Mouse (Mus musculus) liver, embryonic 11.5 days (tissue): ENCODE data around the gene Cntn6. TPM values are rescaled to one million over a fixed set of nuclear protein-coding genes. Genes with fewer than 3 reads are reported as not detected.

Experiments
- ATAC-seq: fragments of 200-750 bp; cut with Nextera tagmentation; replicated peaks from 2 replicates; pipeline ENCODE4 v1.8.0; 2017; ENCODE audit warnings: moderate number of reproducible peaks, mild to moderate bottlenecking, moderate TSS enrichment, moderate library complexity; ENCODE audit not compliant: low FRiP score
- DNase-seq: peaks from one replicate; pipeline ENCODE4 v3.0.0-alpha.2; 2017; ENCODE audit warnings: low spot score
- H3K27ac ChIP-seq: fragments of 300-500 bp; sonication (generic); 2 replicates; pipeline ENCODE4 v1.5.1; 2014; ENCODE audit warnings: mild to moderate bottlenecking, low read depth, low read length, control low read depth
- H3K27me3 ChIP-seq: fragments of 300-500 bp; sonication (generic); replicated peaks from 2 replicates; pipeline ENCODE4 v1.6.1; 2014; ENCODE audit warnings: low read length, mixed read lengths; ENCODE audit not compliant: control insufficient read depth, insufficient read depth
- H3K36me3 ChIP-seq: fragments of 300-500 bp; sonication (generic); 2 replicates; pipeline ENCODE4 v1.6.1; 2014; ENCODE audit warnings: mild to moderate bottlenecking, low read length, moderate library complexity, mixed read lengths; ENCODE audit not compliant: control insufficient read depth, insufficient read depth
- H3K4me1 ChIP-seq: fragments of 300-500 bp; sonication (generic); replicated peaks from 2 replicates; pipeline ENCODE4 v1.6.1; 2014; ENCODE audit warnings: low read length, mixed read lengths; ENCODE audit not compliant: control insufficient read depth, insufficient read depth
- H3K4me2 ChIP-seq: fragments of 300-500 bp; sonication (generic); 2 replicates; pipeline ENCODE4 v1.6.1; 2014; ENCODE audit warnings: mild to moderate bottlenecking, control low read depth, moderate library complexity
- H3K4me3 ChIP-seq: fragments of 300-500 bp; sonication (generic); 2 replicates; pipeline ENCODE4 v1.5.1; 2014; ENCODE audit warnings: low read depth, low read length, control low read depth
- H3K9ac ChIP-seq: fragments of 300-500 bp; sonication (generic); 2 replicates; pipeline ENCODE4 v1.6.1; 2014; ENCODE audit warnings: low read depth, low read length, control low read depth
- H3K9me3 ChIP-seq: fragments of 300-500 bp; sonication (generic); 2 replicates; pipeline ENCODE4 v1.6.1; 2016; ENCODE audit warnings: low read length, inconsistent platforms, mixed read lengths; ENCODE audit not compliant: control insufficient read depth
- WGBS: fragments of 180-500 bp; shearing (Covaris S2); extraction: QIAGEN DNeasy Blood & Tissue Kit; methylation state at CpG from one replicate; pipeline ENCODE4 v1.1.7; 2014; 5-methylcytosine and 5-hydroxymethylcytosine counted together
- polyA plus RNA-seq: library from polyadenylated mRNA; unstranded; fragments of >200 nt; fragmentation: Nextera tagmentation; extraction: Ambion mirVana; gene quantifications from 2 replicates; pipeline ENCODE4 v1.2.1, GENCODE M21; 2014

Gene Cntn6
- polyA plus RNA-seq, 1 experiment from 2014 or later: 0.11 TPM

DNA sequence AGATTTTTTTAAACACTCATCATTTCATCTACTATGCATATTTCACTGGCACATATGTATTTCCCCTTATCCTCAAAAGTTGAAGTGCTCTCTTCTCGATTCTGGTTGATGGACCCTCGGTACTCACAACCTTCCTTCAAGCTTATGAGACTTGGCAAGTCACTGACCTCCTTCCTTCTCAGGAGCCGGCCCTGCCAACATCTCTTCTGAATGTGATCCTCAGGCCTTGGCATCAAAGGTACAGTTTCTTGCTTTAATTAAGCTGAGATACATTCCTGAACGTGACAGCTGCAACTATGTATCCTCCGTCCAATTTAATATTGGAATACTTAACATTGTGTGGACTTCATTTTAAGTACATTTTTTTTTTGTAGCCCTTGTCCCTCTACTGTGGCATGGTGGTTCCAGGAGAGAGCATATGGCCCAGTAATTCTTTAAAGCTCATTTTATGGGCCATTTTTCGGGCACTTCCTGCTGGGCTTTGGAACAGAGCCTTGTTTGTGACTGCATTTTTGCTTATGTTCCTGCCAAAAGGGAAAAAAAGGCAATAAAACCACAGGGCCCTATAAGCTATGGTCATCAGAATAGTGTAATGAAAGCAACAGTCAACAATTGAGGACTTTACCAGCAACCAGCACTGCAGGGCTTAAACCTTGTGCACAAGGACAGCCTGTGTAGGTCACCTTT lies 196.0 kb downstream of the Cntn6 start:
- H3K9ac ChIP-seq: no peak overlapping the region
- no peaks in the 10 kb centered on the region for H3K4me1 ChIP-seq
- no peak overlapping the region for H3K4me2 ChIP-seq
- H3K27me3 ChIP-seq: no peaks in the 10 kb centered on the region
- no peaks in the 10 kb centered on the region for H3K36me3 ChIP-seq
- ATAC-seq (no peak), DNase-seq (no peak)
- H3K4me3 ChIP-seq: no peak overlapping the region
- H3K9me3 ChIP-seq: no peaks in the 10 kb centered on the region
- WGBS: 79% methylated on average over 6 of the region's 6 CpGs
- H3K27ac ChIP-seq: no peak overlapping the region

DNA sequence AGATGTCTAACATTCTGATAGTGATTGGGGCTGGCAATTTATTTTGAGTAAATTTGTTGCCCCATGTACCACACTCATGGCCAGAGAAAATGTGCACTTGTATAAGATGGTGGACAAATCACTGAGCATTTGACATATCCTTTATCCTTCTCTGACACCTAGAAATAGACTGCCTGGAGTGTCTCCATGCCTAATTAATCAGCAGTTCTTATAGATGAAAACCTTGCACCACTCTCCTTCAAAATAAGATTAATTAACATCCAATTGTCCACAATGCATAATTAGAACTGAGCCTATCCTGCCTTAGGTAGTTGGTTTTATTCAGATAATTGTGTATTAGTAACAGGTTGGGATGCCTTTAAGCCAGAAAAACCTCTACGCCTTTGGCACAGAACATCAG lies 236.0 kb downstream of the Cntn6 start:
- Histone ChIP-seq H3K9ac (no peak overlapping the region), H3K27me3 (no peaks in the 10 kb centered on the region), H3K4me2 (no peak overlapping the region), H3K36me3 (no peaks in the 10 kb centered on the region), H3K4me3 (no peak overlapping the region), H3K4me1 (no peaks in the 10 kb centered on the region), H3K9me3 (no peaks in the 10 kb centered on the region), H3K27ac (no peak overlapping the region)
- DNase-seq (no peak), ATAC-seq (no peak)
- 87% methylated on average over 1 of the region's 1 CpGs for WGBS

DNA sequence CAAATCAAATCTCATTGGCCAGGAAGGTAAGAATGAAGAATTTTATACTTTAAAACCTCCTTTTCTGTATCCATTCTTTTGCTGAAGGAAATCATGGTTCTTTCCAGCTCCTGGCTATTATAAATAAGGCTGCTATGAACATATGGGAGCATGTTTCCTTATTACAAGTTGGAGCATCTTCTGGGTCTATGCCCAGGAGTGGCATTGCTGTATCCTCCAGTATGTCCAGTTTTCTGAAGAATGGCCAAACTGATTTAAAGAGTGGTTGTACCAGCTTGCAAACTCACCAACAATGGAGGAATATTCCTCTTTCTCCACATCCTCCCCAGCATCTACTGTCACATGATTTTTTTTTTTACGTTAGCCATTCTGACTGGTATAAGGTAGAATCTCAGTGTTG lies 241.7 kb downstream of the Cntn6 start:
- H3K36me3 ChIP-seq: no peaks in the 10 kb centered on the region
- no peaks in the 10 kb centered on the region for H3K4me1 ChIP-seq
- H3K4me2 ChIP-seq: no peak overlapping the region
- H3K27ac ChIP-seq: no peak overlapping the region
- ATAC-seq (no peak), DNase-seq (no peak)
- H3K4me3 ChIP-seq: no peak overlapping the region
- H3K9ac ChIP-seq: no peak overlapping the region
- H3K27me3 ChIP-seq: no peaks in the 10 kb centered on the region
- no peaks in the 10 kb centered on the region for H3K9me3 ChIP-seq
- WGBS: 90% methylated on average over 1 of the region's 1 CpGs

DNA sequence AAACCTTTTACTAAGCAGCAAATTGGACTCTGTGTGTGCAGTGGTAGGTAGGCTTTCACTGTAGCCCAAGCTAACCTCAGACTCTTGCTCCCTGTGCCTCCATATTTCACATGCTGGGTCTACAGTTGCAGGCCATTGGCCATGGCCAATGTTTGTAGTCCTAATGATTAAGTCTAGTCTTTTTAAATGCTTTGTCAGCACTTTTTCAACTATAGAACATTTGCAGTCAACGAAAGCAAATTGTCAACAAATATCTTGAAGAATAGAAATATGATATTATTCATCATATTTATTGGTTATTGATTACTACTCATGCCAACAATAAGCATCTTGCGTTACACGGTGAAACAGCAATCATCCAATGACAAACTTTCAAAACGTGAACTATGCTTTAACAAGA lies 246.4 kb downstream of the Cntn6 start:
- WGBS: 85% methylated on average over 4 of the region's 4 CpGs
- DNase-seq (no peak), ATAC-seq (no peak)
- no peaks in the 10 kb centered on the region for H3K36me3 ChIP-seq
- H3K27me3 ChIP-seq: no peaks in the 10 kb centered on the region
- no peak overlapping the region for H3K4me2 ChIP-seq
- H3K4me1 ChIP-seq: no peaks in the 10 kb centered on the region
- no peak overlapping the region for H3K9ac ChIP-seq
- H3K4me3 ChIP-seq: no peak overlapping the region
- H3K9me3 ChIP-seq: no peaks in the 10 kb centered on the region
- H3K27ac ChIP-seq: no peak overlapping the region

DNA sequence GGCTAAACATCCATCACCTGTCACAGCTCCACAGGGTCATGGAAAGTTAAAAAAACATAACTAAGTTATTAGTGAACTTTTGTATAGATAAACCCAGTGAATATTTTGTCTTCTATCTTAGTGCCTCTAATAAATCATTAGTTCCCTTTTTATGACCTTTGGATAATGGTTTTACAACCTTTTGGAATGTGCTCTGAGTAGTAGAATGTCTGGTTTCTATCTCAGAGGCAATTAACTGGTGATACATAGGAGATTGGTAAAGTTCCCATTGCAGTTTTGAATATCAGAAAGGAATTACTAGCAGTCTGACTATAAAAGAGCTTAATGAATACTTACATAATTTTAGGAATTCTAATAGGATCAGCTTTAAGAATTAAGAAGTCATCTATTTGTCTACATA lies 265.5 kb downstream of the Cntn6 start:
- H3K9me3 ChIP-seq: no peaks in the 10 kb centered on the region
- H3K36me3 ChIP-seq: no peaks in the 10 kb centered on the region
- no peaks in the 10 kb centered on the region for H3K4me1 ChIP-seq
- no peak overlapping the region for H3K4me3 ChIP-seq
- H3K4me2 ChIP-seq: no peak overlapping the region
- H3K27ac ChIP-seq: no peak overlapping the region
- ATAC-seq (no peak), DNase-seq (no peak)
- H3K27me3 ChIP-seq: no peaks in the 10 kb centered on the region
- H3K9ac ChIP-seq: no peak overlapping the region

DNA sequence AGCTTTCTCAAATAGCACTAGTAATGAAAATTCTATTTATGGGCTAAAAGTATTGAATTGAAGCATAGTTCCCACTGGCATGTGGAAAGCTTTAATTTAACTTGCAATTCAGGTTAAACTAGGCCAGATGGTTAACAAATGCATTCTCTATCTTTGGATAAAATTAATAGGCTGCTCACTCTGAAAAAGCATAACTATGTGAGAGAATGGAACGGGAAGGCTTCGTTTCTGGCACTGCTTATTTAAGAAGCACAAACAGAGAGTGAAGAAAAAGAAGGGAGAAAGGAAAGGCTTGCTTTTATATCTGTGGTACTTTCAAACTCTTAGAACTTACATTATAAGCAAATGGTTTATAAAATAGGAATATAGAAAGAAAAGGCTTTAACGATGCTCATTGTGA lies 268.6 kb downstream of the Cntn6 start:
- Histone ChIP-seq H3K27me3 (no peaks in the 10 kb centered on the region), H3K9me3 (no peaks in the 10 kb centered on the region), H3K4me3 (no peak overlapping the region), H3K9ac (no peak overlapping the region), H3K36me3 (no peaks in the 10 kb centered on the region), H3K4me2 (no peak overlapping the region), H3K27ac (no peak overlapping the region), H3K4me1 (no peaks in the 10 kb centered on the region)
- no peak for ATAC-seq
- 90% methylated on average over 3 of the region's 3 CpGs for WGBS
- DNase-seq: no peak

DNA sequence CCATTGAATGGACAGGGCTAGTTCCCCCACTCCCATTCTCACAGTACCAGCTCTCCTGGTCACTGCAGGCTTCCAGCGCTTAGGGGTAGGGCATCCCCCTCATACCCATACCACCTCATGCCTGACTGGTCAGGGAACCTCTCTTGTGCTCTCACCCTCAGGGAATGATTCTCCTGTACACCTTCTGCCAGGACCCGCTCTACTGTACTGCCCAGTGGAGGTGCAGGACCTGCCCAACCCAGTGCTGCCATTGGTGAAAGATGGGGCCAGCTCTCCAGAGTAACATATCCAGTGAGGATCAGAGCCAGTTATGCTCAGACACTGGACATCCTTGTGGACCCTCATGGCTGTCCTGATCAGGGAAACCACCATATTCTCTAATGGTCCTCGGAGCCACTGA lies 291.3 kb downstream of the Cntn6 start:
- H3K4me2 ChIP-seq: no peak overlapping the region
- no peak for ATAC-seq
- no peaks in the 10 kb centered on the region for H3K4me1 ChIP-seq
- no peak for DNase-seq
- no peaks in the 10 kb centered on the region for H3K9me3 ChIP-seq
- no peak overlapping the region for H3K4me3 ChIP-seq
- no peaks in the 10 kb centered on the region for H3K27me3 ChIP-seq
- no peak overlapping the region for H3K9ac ChIP-seq
- H3K36me3 ChIP-seq: no peaks in the 10 kb centered on the region
- 84% methylated on average over 3 of the region's 3 CpGs for WGBS
- no peak overlapping the region for H3K27ac ChIP-seq

DNA sequence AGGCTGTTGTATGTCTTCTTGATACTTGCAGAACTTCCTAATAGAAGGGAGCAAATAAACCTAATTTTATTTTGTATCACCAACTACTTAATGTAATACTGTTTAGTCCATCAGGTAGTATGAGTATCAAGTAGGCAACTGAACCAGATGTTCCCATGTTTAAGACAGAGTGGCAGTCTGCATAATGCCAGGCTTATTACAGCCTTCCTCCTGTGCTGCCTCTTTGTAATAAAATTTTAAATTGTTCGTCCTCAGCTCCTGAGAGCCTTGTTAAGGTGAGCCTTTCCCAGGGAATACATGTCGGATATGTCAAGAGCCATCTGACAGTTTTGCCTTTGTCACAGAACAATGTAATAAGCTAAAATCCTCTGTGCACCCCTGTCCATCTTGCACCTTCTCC lies 294.9 kb downstream of the Cntn6 start:
- Histone ChIP-seq H3K4me1 (no peaks in the 10 kb centered on the region), H3K36me3 (no peaks in the 10 kb centered on the region), H3K4me3 (no peak overlapping the region), H3K9ac (no peak overlapping the region), H3K27me3 (no peaks in the 10 kb centered on the region), H3K4me2 (no peak overlapping the region), H3K27ac (no peak overlapping the region), H3K9me3 (no peaks in the 10 kb centered on the region)
- DNase-seq (no peak), ATAC-seq (no peak)
- 71% methylated on average over 2 of the region's 2 CpGs for WGBS

DNA sequence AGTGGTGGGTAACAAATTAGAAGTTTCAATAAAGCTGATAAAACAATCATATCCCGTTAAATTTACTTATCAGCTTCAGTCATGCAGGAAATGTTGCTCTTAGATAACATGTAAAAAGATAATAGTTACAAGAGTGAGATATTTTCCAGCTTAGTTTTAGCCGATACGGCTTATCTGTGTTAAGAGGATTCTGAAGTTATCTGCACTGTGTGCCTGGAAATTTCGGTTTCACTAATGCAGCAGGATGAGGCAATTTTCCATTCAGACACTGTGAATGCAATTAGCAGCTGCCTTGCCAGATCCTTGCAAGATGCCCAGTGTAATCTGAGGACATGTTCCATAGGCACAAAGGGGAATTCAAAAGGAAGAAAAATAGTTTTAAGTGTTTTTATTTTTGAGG lies 315.9 kb downstream of the Cntn6 start:
- Histone ChIP-seq H3K4me3 (no peak overlapping the region), H3K27me3 (no peaks in the 10 kb centered on the region), H3K27ac (no peak overlapping the region), H3K4me2 (no peak overlapping the region), H3K9me3 (no peaks in the 10 kb centered on the region), H3K9ac (no peak overlapping the region), H3K4me1 (no peaks in the 10 kb centered on the region), H3K36me3 (no peaks in the 10 kb centered on the region)
- 29% methylated on average over 4 of the region's 4 CpGs for WGBS
- DNase-seq (no peak), ATAC-seq (peak; percentile 53)
